In genomic region chr7:89980485-89981422, GRCm38 (mm10) we compare ENCODE assay signal across 8 mouse cellular contexts. TPM values are rescaled to one million over a fixed set of nuclear protein-coding genes. Genes with fewer than 3 reads are reported as not detected.
DNase-seq lines count a peak whose midpoint lies in the region; ATAC-seq lines count a peak whose summit lies in the region.

TSS of gene Eed (minus strand) at chr7:89980983.

- ATAC-seq in hindbrain, embryonic 16.5 days = peak; percentile 94

- H3K9ac ChIP-seq in hindbrain, embryonic 16.5 days (ENCODE audit: low read depth, low read length) = peak within 1 kb of the TSS; percentile 86

- H3K4me2 ChIP-seq in hindbrain, embryonic 16.5 days (ENCODE audit: low read length) = peak within 1 kb of the TSS; percentile 88

- H3K4me1 ChIP-seq in hindbrain, embryonic 16.5 days (ENCODE audit: control insufficient read depth, insufficient read depth, low read depth, low read length) = peaks cover 12% of the 10 kb centered on the region

- H3K79me2 ChIP-seq in macrophage (ENCODE audit: inconsistent target) = peaks cover 49% of the 10 kb centered on the region

- peaks cover 4% of the 10 kb centered on the region for H3K36me3 ChIP-seq in hindbrain, embryonic 16.5 days (ENCODE audit: control insufficient read depth, insufficient read depth, low read length)
- H3K36me3 ChIP-seq in macrophage (ENCODE audit: inconsistent target) = peaks cover 10% of the 10 kb centered on the region

- peak within 1 kb of the TSS; percentile 100 for H3K27ac ChIP-seq in hindbrain, embryonic 16.5 days (ENCODE audit: low read depth, low read length)
- H3K27ac ChIP-seq in macrophage = peak within 1 kb of the TSS; percentile 97

- H3K27me3 ChIP-seq in hindbrain, embryonic 16.5 days (replicated peaks; ENCODE audit: control insufficient read depth, insufficient read depth, low read length) = no peaks in the 10 kb centered on the region

- H3K4me3 ChIP-seq in hindbrain, embryonic 16.5 days (ENCODE audit: low read length) = peak within 1 kb of the TSS; percentile 88
- peak within 1 kb of the TSS; percentile 94 for H3K4me3 ChIP-seq in macrophage (ENCODE audit: inconsistent target)

- under 1% methylated on average over 78 of the region's 87 CpGs for WGBS in hindbrain, embryonic 16.5 days
- WGBS in macrophage (ENCODE audit: missing documents) = 1% methylated on average over 54 of the region's 87 CpGs

- no peaks in the 10 kb centered on the region for H3K9me3 ChIP-seq in hindbrain, embryonic 16.5 days (ENCODE audit: control insufficient read depth, low read length)

- DNase-seq in T-cell, adult 2 months (ENCODE audit: low spot score) = peak; percentile 95
- DNase-seq in cerebellum, postnatal 36 days = peak; percentile 95 to 96
- DNase-seq in gastrocnemius, adult 18-20 months (ENCODE audit: low spot score) = peak; percentile 94
- peak; percentile 91 for DNase-seq in left cerebral cortex, adult 18-20 months (ENCODE audit: low spot score in 2 of 2)
- peak; percentile 94 for DNase-seq in right cerebral cortex, adult 18-20 months
- DNase-seq in urinary bladder, postnatal 10 days (ENCODE audit: low spot score) = peak; percentile 81

RNA-seq across cellular contexts. Expression of gene Eed, which starts in this region (rescaled TPM):
- 10 to 100 TPM; 32.5 to 40.9 TPM for total RNA-seq in gastrocnemius, adult 18-20 months (2021)
- polyA plus RNA-seq in hindbrain, embryonic 16.5 days (2015; fragmentation: Nextera tagmentation; extraction: Ambion mirVana) = 24.7 and 24.9 TPM in 2 replicates
- 10 to 100 TPM; 34.2 to 39.2 TPM for total RNA-seq in left cerebral cortex, adult 18-20 months (2021)
- 100 to 1,000 TPM in 24 of 26 experiments, 10 to 100 TPM in 2; 87.4 to 310 (median 214) TPM for total RNA-seq in macrophage (2018; cell fraction: chromatin; rRNA removed)
- total RNA-seq in macrophage (2018; cell fraction: cytosol; rRNA removed) = 10 to 100 TPM; 16.4 to 78.9 (median 44.1) TPM
- total RNA-seq in macrophage (2018; cell fraction: nucleus; rRNA removed) = 100 to 1,000 TPM in 14 of 26 experiments, 10 to 100 TPM in 12; 34.6 to 164 (median 110) TPM
- 45.6 to 59.3 TPM (median 47.9 TPM) in 3 replicates for polyA plus RNA-seq in macrophage (2018)

Comparison
In these comparisons a context has a peak if more than half of its experiments do, and no peak if none do; other contexts are left out.
1. Peak in every context shown above with its lines: DNase-seq, ATAC-seq, H3K4me3 ChIP-seq and H3K27ac ChIP-seq.